Mouse (Mus musculus): ENCODE results near the gene Rnf222. TPM values are rescaled to one million over a fixed set of nuclear protein-coding genes. Genes with fewer than 3 reads are reported as not detected.
A peak's percentile ranks its signal among the peaks of the same experiment; 100 is the strongest.

Gene Rnf222
- under 1 TPM in 1 of 2 experiments, not detected in 1; 0.15 TPM for total RNA-seq (2021)
- long read RNA-seq, experiment 1, result 0 reads
- long read RNA-seq, experiment 2, result 0 reads

DNA sequence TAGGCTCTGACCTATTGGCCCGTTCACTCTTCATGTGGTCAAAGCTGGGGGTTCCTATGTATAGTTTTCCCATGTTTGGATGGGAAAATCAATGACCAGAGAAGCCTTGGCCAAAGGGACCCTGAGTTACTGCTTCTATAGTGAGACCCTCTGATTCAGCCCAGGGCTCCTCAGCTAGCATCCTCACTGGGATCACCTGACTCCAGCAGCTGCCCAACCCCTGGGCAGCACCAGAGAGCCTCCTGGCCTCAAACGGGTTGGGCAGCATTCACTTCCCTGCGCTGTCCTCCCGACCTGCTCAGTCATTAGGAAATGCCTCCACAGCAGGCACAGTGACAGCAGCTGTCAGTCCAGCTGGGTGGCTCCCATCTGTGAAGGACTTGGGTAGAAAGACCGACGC lies at the start of gene Rnf222:
TSS of gene Rnf222 (plus strand) at position 301 of the 400 bp plus-strand sequence.
- intact Hi-C loops (cut with DNase I), result no loop called here
- DNase-seq, result no peak

DNA sequence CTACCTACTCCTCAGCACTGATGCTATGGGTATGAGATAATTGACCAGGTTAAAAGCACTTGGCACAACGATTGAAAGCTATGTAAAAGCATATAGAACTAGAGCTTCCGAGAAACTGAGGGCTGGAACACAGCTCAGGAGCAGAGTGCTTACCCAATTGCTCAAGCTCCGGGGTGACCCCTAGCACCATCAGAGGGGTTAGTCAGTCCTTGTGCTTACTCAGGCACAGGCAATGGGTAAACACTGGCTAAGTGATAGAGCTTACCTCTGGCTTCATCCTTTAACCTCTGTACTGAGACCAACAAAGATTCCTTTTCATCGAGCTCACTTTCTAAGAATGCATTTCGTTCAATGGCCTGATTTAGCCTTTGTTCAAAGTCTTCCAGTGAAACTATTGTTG lies 48.7 kb upstream of the Rnf222 start:
- no peak for DNase-seq
- intact Hi-C loops (cut with DNase I), result no loop called here

GRCm38 (mm10) chr11:68850862-68851261 lies 37.5 kb upstream of the Rnf222 start:
- DNase-seq, result no peak
- intact Hi-C loops (cut with DNase I), result loop anchor here (2.0 kb wide), 1 partner anchor 24 kb away; no protein-coding TSS in a partner anchor

DNA sequence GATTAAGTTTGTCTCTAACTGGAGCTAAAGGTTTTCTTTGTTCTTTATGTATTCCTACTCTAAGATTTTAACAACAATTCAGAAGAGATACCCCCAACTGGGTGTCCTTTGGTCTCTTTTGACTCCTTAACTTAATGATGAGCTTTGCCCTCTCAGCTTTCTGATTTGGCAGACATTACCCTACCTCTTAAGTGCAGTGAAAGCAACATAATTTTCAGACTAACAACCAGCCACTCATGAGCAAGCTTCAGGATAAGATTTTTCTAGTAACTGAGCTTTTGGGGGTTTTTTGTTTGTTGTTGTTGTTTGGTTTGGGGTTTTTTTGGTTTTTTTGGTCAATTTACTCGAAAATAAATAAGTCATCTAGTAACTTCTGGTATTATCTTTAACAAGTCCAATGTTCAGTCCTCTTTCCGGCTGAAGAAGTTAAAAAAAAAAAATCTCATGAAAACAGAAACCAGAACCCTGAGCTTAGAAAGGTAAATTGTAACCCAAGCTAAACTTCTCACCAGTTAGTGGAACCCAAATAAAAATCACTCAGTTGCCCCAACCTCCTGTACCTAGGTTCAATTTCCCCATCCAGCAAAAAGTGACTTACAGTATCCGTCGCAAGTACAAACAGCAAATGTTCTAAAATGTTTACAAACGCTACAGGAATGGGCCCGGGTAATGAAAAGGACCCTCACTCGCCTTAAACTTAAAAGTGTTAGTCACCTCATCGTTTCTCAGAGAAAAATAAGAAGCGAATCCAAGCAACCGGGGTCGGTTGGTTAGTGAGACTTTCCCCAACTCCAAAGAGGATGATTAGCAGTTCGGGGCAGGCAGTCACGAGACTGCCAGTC lies 36.5 kb upstream of the Rnf222 start:
- intact Hi-C loops (cut with DNase I), result loop anchor here (2.0 kb wide), 1 partner anchor 23 kb away; no protein-coding TSS in a partner anchor
- DNase-seq, result no peak

DNA sequence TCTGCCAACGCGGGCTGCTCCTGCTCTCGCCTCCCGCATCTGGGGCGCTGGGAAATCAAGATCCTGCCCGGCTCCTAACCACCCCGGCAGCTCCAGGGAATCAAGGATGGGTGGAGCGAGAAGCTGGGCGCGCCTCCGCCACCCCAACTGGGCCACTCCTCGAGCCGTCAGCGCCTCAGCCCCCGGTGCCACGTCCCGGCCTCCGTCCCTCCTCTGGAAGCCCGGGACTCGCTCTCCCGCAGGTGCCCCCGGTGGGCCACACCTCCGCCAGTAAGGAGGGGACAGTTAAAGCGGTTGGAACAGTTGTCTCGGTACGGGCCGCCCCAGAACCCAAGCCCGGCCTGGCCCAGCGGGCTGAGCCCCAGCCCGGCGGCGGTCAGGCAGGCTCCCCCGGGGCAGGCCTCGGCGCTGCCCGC lies 35.9 kb upstream of the Rnf222 start:
- intact Hi-C loops (cut with DNase I), result no loop called here
- peak; percentile 79 to 81 for DNase-seq

- peak; percentile 100 for DNase-seq
- intact Hi-C loops (cut with DNase I), result no loop called here
Observed at GRCm38 (mm10) chr11:68852932-68853409, 35.4 kb upstream of the Rnf222 start.

GRCm38 (mm10) chr11:68853611-68854401 lies 34.5 kb upstream of the Rnf222 start:
- intact Hi-C loops (cut with DNase I), result no loop called here
- DNase-seq, result peak; percentile 43

DNA sequence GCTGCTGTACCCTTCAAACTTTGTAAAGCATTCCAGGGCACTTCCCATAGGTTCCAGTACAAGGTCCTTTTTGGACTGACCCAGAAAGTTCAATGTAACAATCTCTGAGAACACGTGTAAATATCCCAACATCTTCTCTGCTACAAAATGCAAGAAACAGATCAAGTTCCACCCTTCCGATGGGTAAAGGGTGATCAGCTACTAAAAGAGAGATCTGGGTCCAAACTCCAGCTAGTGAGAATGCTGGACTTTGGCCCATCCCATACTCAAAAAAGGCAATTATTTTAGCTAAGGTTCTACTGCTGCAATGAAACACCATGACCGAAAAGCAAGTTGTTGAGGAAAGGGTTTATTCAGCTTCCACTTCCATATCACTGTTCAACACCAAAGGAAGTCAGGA lies 33.7 kb upstream of the Rnf222 start:
- intact Hi-C loops (cut with DNase I), result no loop called here
- DNase-seq, result no peak

DNA sequence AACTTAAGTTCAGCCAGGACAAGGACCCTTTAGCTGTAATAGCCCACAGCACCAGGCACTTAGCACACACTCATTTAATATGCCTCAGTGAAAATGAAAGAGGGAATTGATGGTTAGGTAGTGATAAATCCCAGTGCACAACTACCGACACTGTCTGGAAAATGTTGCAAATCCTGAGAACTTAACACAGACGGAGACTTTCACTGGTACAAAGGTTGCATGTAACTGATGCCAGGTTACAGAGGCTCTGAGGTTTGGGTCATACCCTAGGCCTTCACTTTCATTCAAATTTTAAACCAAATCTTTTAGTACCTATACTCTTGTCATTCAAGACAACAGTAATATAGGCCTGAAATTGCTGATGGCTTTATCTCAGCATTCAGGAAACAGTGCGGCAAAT lies 31.0 kb upstream of the Rnf222 start:
- DNase-seq, result no peak
- intact Hi-C loops (cut with DNase I), result no loop called here

DNA sequence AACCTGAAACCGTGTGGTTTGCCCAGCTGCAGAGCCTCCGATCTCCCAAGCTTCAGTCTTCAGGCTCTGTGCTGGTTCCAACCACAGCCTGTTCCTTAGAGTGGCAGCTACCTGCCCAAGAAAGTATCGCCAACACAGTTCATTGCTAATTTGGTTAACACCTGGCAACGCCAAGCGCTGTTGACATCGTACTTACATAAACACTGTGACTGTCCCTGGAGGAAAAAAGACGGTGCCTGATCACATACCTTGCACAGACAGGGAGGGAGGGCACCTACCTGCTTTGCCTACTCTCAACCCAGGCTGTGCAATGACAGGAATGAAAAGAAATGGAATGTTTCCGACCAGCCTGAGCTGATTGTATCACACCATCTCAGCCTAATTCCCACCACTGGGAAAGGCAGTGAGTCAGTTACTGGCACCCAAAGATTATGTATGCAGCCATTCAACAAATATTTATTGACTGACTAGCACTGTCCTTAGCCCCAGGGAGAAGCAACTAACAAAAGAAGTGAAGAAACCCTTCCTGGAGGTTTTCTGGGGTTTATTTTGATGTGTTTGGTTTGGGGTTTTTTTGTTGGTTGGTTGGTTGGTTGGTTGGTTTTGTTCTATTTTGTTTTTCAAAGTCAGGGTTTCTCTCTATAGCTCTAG lies 28.3 kb upstream of the Rnf222 start:
- intact Hi-C loops (cut with DNase I), result no loop called here
- no peak for DNase-seq

DNA sequence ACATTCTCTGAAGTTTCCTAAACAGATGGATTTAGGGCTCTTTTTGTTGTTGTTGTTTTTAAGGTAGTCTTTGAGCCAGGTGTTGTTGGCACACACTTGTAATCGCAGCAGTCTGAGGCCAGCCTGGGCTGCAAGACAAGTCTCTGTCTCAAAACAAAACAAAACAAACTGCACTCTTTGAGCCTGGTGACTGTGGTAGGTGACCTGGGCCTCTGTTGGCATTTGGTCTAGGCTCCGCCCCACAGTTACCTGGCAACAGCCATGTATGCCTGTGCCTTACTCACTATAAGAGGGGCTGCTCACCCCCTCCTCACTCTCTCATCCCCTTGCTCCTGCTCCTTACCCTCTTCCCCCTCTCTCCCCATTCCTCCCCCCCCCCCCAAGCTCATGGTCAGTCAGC lies 26.1 kb upstream of the Rnf222 start:
- intact Hi-C loops (cut with DNase I), result no loop called here
- DNase-seq, result no peak

DNA sequence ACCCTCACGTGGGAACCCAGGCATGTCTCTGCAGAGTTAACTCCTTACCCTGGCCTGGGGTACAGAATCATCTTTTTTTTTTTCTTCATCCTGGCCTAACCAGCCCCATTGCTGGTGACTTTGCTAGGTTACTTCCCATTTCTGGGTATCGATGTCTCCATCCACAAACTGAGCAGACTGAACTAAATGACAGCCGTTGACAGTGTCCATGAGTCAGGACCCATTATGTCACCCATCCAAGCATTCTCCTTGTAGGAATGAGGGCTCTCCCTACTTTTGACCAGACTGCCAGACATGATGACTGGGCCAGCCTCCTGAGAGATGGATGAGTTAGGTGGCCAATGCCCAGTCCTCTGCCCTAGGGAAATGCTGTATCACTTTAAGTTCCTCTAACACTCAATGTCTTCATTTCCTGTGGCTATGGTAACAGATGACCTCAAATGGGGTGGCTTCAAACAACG lies 24.7 kb upstream of the Rnf222 start:
- peak in 1 of 2 experiments; percentile 10 for DNase-seq
- intact Hi-C loops (cut with DNase I), result no loop called here

GRCm38 (mm10) chr11:68864544-68865189 lies 23.7 kb upstream of the Rnf222 start:
- intact Hi-C loops (cut with DNase I), result no loop called here
- DNase-seq, result peak; percentile 84 to 86

- intact Hi-C loops (cut with DNase I), result loop anchor here (5.0 kb wide), 3 partner anchors 44 to 384 kb away; no protein-coding TSS in a partner anchor
- DNase-seq, result no peak
Observed at GRCm38 (mm10) chr11:68871277-68871676, 17.1 kb upstream of the Rnf222 start.

DNA sequence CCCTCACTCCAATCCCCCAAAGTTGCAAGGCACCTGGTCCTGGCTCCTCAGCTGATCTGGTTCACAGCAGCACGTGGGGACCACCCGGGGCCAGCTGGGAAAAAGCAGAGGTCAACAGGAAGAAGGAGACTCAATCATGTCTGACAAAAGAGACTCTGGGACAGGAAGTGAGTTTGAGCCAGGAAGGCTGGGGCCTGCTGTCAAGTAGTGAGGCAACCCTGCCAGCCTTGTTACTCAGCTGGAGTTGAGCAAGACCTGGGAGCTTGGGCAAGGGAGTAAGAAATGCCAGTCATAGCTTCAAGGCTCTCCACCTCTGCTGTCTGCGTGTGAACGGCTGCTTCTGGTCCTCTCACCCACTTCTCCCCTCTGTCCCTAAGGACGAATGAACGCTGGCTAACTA lies 16.6 kb upstream of the Rnf222 start, which contains the start of gene Ndel1:
TSS of gene Ndel1 (minus strand) at position 111 of the 400 bp plus-strand sequence.
- peak; percentile 37 to 49 for DNase-seq
- intact Hi-C loops (cut with DNase I), result loop anchor here (5.0 kb wide), 3 partner anchors 44 to 384 kb away; no protein-coding TSS in a partner anchor

DNA sequence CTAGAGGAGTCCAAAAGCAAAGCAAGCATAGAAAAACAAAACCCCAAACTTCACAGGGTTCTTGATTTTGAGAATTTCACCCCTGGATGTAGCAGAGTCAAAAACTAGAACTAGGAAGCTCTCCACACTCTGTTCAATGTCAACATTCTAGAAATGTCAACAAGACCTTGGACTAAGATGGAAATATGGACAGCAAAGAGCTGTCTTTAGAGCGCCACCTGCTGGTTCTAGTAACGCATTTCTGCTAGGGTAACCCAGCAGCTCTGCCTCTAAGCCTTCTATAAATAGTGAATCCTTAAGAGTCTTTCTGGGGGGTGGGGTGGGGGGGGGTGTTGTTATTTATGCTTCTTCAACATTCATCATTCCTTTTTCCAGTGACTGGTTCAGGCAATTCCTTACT lies 13.5 kb upstream of the Rnf222 start:
- intact Hi-C loops (cut with DNase I), result loop anchor here (1.0 to 5.0 kb wide), 6 partner anchors 24 to 388 kb away; no protein-coding TSS in a partner anchor
- DNase-seq, result peak; percentile 70 to 84

DNA sequence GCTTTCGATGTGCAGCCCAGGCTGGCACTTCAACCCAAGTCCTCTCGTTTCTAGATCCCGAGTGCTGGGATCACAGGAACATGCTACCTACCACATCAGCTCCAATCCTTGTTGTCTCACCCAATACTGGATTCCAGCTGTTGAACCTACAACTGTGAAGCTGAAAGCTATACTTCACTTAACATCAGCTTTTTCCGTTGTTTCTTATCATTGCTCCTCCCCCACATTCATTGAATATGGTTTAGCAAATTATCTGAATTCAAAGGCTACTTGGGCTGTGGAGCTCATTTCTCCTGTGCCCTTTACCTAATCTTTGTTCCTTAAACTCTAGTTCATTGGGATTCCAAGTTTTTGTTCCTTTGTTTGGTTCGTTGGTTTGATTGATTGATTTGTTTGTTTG lies 9.5 kb upstream of the Rnf222 start:
- no peak for DNase-seq
- intact Hi-C loops (cut with DNase I), result loop anchor here (5.0 kb wide), 1 partner anchor 332 kb away; no protein-coding TSS in a partner anchor

DNA sequence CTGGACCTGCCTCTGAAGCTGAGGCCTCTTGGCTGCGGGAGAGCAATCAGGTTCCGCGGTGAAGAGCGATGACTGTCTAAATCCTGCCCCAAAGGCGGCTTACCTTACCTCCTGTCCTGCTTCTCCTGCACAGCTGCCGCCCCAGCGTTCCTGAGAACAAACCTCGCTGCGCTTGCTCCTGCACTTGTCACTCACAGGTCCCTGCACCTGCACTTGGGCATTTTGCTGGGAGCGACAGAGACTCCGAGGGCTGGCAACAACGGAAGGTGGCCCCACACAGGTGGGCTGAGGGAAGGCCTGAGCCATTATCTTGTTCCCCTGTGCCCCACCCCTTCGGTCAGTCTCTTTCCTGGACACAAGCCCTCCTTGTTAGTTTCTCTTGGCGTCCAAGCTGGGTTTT lies 6.2 kb upstream of the Rnf222 start:
- intact Hi-C loops (cut with DNase I), result no loop called here

DNA sequence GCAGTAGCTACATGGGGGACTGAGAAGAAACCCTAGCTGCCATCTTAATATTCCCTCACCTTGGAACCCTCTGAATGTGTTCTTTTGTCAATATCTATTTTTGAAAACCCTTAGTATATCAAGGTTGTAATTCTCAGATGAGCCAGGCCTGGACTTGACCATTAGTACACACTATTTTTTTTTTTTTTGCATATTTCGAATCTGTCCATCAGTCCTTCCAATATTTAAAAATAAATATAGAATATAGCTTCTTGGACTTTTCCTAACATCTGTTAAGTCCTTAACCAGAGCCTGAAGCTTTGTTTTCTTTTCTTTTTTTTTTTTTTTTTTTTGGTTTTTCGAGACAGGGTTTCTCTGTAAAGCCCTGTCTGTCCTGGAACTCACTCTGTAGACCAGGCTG lies 4.5 kb upstream of the Rnf222 start:
- intact Hi-C loops (cut with DNase I), result no loop called here
- no peak for DNase-seq

More for the DNA sequence above, 6.2 kb upstream of the Rnf222 start:
- DNase-seq, result no peak

GRCm38 (mm10) chr11:68884368-68884767 lies 4.0 kb upstream of the Rnf222 start:
- intact Hi-C loops (cut with DNase I), result no loop called here
- DNase-seq, result no peak
